Comparison of ENCODE assay signal across 22 mouse cellular contexts in genomic region chrX:59585508-59586186, GRCm38 (mm10). TPM values are rescaled to one million over a fixed set of nuclear protein-coding genes. Genes with fewer than 3 reads are reported as not detected.
A peak's percentile ranks its signal among the peaks of the same experiment; 100 is the strongest.
DNase-seq lines count a peak whose midpoint lies in the region; ATAC-seq lines count a peak whose summit lies in the region.
"Had no signal": no experiment of that assay in that cellular context is flagged by ENCODE, and none has a peak within 500 bp of the region (broad histone marks: within the 10 kb centered on the region; RNA-seq: fewer than 3 reads in every experiment).

No protein-coding gene starts in this region.

- H3K4me2 ChIP-seq in heart, embryonic 16.5 days (ENCODE audit: low read depth, low read length): peak overlapping the region; percentile 53
- H3K4me2 ChIP-seq: hindbrain, embryonic 15.5 days; stomach, embryonic 15.5 days had no signal

- peak overlapping the region; percentile 44 for H3K4me3 ChIP-seq in heart, embryonic 16.5 days (ENCODE audit: low read length)
- H3K4me3 ChIP-seq in forebrain, embryonic 10.5 days: no peak overlapping the region
- H3K4me3 ChIP-seq: hindbrain, embryonic 15.5 days; stomach, embryonic 15.5 days had no signal

- H3K27me3 ChIP-seq in heart, embryonic 16.5 days (ENCODE audit: control insufficient read depth, insufficient read depth, low read length): no peaks in the 10 kb centered on the region
- H3K27me3 ChIP-seq in forebrain, embryonic 10.5 days (ENCODE audit: poor library complexity, severe bottlenecking): no peaks in the 10 kb centered on the region; the same call in none of the 2 replicates
- H3K27me3 ChIP-seq: hindbrain, embryonic 15.5 days; stomach, embryonic 15.5 days had no signal

- no peaks in the 10 kb centered on the region for H3K36me3 ChIP-seq in heart, embryonic 16.5 days (ENCODE audit: control insufficient read depth, insufficient read depth)
- no peaks in the 10 kb centered on the region for H3K36me3 ChIP-seq in forebrain, embryonic 10.5 days (replicated peaks)
- H3K36me3 ChIP-seq: hindbrain, embryonic 15.5 days; stomach, embryonic 15.5 days had no signal

- H3K9ac ChIP-seq in heart, embryonic 16.5 days (ENCODE audit: low read length): peak overlapping the region; percentile 27
- H3K9ac ChIP-seq: hindbrain, embryonic 15.5 days; liver, postnatal 0 days; stomach, embryonic 15.5 days had no signal

- peak overlapping the region; percentile 53 for H3K27ac ChIP-seq in heart, embryonic 16.5 days (ENCODE audit: low read length)
- H3K27ac ChIP-seq in forebrain, embryonic 10.5 days: no peak overlapping the region
- H3K27ac ChIP-seq: hindbrain, embryonic 15.5 days; stomach, embryonic 15.5 days had no signal

- H3K9me3 ChIP-seq in heart, embryonic 16.5 days (replicated peaks; ENCODE audit: control insufficient read depth, low read length): no peaks in the 10 kb centered on the region
- H3K9me3 ChIP-seq in forebrain, embryonic 10.5 days: no peaks in the 10 kb centered on the region
- H3K9me3 ChIP-seq: hindbrain, embryonic 15.5 days; stomach, embryonic 15.5 days had no signal

- ATAC-seq in heart, embryonic 16.5 days (replicated peaks; ENCODE audit: extremely low read depth, insufficient read depth, low FRiP score): no peak; the same call in 1 of the 2 replicates
- ATAC-seq: forebrain, embryonic 14.5 days; liver, postnatal 0 days; Patski had no signal

- 51% methylated on average over 11 of the region's 11 CpGs for WGBS in heart, embryonic 16.5 days
- WGBS in forebrain, embryonic 10.5 days: 84% methylated on average over 11 of the region's 11 CpGs

- DNase-seq in gastrocnemius, adult 18-20 months (ENCODE audit: low spot score): peak; percentile 16
- DNase-seq in gastrocnemius, adult 8-10 months (ENCODE audit: low spot score in 2 of 2): no peak
- no peak for DNase-seq in heart, adult 8-10 months (ENCODE audit: low spot score)
- DNase-seq in B cell, adult 2 months: peak; percentile 27 to 28
- peak; percentile 39 for DNase-seq in induced T-regulatory cell, adult 2 months (ENCODE audit: low read depth)
- DNase-seq in right cerebral cortex, postnatal 10 days (ENCODE audit: low spot score in 2 of 2): no peak
- no peak for DNase-seq in forebrain, embryonic 10.5 days (ENCODE audit: extremely low spot score, low spot score)
- DNase-seq: adrenal gland, postnatal 36 days; cerebellum, adult 9-10 months; kidney, adult 11 months; kidney, postnatal 25 days; layer of hippocampus, adult 9-11 months; liver; liver, postnatal 0 days; lung, postnatal 14 days; right cerebral cortex, postnatal 25 days; thymus, adult 2 months had no signal

- no peaks in the 10 kb centered on the region for H3K4me1 ChIP-seq in heart, embryonic 16.5 days (ENCODE audit: control insufficient read depth, insufficient read depth, low read length)
- H3K4me1 ChIP-seq in forebrain, embryonic 10.5 days: 0 out of 2 replicates have a peak, but pooled peaks cover 3% of the 10 kb centered on the region
- H3K4me1 ChIP-seq: hindbrain, embryonic 15.5 days; stomach, embryonic 15.5 days had no signal

RNA-seq across cellular contexts. Expression of gene Fgf13, which starts 17.8 kb away (rescaled TPM):
- total RNA-seq in gastrocnemius, adult 18-20 months (2021): 10 to 100 TPM; 58.0 to 61.3 TPM
- 10 to 100 TPM; 59.7 to 68.0 (median 65.9) TPM for total RNA-seq in gastrocnemius, adult 8-10 months (2022)
- 79.4 and 88.1 TPM in 2 replicates for polyA plus RNA-seq in heart, embryonic 16.5 days (2015; fragmentation: Nextera tagmentation; extraction: Ambion mirVana)
- total RNA-seq in heart, adult 8-10 months (2022): 100 to 1,000 TPM; 111 to 123 (median 119) TPM
- polyA plus RNA-seq in forebrain, embryonic 10.5 days (2016; fragmentation: Nextera tagmentation; extraction: Ambion mirVana): 20.3 and 20.6 TPM in 2 replicates
- polyA plus RNA-seq: Patski had no signal

Comparison
In these comparisons a context has a peak if more than half of its experiments do, and no peak if none do; other contexts are left out.
1. DNase-seq: peak in gastrocnemius, adult 18-20 months (single experiment), B cell, adult 2 months (2 of 2) and induced T-regulatory cell, adult 2 months (single experiment); none in gastrocnemius, adult 8-10 months (0 of 2), heart, adult 8-10 months (single experiment), right cerebral cortex, postnatal 10 days (0 of 2) and forebrain, embryonic 10.5 days (single experiment).